Mouse (Mus musculus): ENCODE measurements around the gene Mfsd4b4. TPM values are rescaled to one million over a fixed set of nuclear protein-coding genes. Genes with fewer than 3 reads are reported as not detected.
"Not testable (repeated sequence)": the region's sequence is repeated elsewhere in the genome, so short reads cannot be mapped to it uniquely, and the experiment has no call there.

Gene Mfsd4b4
- polyA plus RNA-seq (2015; fragmentation: Nextera tagmentation; extraction: Ambion mirVana): 3.4 and 3.8 TPM in 2 replicates

DNA sequence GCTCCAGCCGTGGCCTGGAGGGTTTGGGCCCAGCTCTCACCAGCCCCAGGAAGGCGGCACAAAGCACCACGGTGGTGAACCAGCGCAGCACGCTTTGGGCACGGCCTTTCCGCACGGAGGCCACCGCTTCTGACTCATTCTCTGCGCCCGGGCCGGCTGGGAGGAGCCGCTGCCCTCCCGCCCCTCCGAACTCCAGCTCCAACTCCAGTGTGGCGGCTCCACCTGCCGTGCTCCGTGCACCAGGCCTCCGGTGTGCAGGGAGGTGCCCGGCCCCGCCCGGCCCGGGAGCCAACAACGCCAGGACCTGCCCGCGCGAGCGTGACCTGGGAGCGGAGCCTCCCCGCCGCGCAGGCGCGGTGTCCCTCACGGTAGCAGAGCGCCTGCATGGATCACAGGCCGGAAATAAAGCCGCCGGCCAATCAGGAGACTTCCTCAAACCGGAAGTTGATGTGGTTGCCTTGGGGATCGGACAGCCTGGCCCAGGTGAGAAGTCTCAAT, at the start of gene Mfsd4b4:
Mfsd4b4 (minus strand) TSS at position 365 of the 498 bp plus-strand sequence.
- Histone ChIP-seq H3K9ac (peak within 1 kb of the TSS; percentile 81), H3K4me1 (peaks cover 14% of the 10 kb centered on the region), H3K36me3 (ENCODE audit: poor library complexity, severe bottlenecking) (no peaks in the 10 kb centered on the region), H3K9me3 (replicated peaks) (no peaks in the 10 kb centered on the region), H3K27ac (peak within 1 kb of the TSS; percentile 41; the same call in 1 of the 2 replicates), H3K4me2 (peak within 1 kb of the TSS; percentile 85), H3K4me3 (peak within 1 kb of the TSS; percentile 68), H3K27me3 (no peaks in the 10 kb centered on the region)
- WGBS: under 1% methylated on average over 41 of the region's 41 CpGs
- ATAC-seq: peak; percentile 99

DNA sequence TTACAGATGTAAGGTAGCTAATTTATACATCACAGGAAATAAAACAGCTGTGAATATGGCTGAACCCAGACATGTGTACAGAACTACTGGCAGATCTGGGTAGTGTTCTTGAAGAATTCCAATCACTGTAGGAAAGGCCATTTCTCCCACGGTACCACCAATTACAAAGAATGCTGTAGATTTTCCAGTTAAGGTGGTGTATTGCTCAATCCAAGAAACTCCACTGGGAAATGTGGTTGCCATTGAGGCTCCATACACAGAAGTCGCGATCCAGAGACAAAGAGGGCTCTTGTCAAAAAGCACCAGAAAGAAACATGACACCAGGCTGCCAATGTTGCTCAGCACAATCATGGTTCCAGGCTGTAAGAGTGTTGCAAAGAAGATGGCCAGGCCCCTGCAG, 48.2 kb upstream of the Mfsd4b4 start:
- not testable (repeated sequence) for H3K4me2 ChIP-seq; H3K4me3 ChIP-seq; H3K36me3 ChIP-seq (ENCODE audit: poor library complexity, severe bottlenecking); H3K4me1 ChIP-seq; ATAC-seq; H3K27ac ChIP-seq; H3K9me3 ChIP-seq (replicated peaks); H3K27me3 ChIP-seq; H3K9ac ChIP-seq
- 84% methylated on average over 3 of the region's 3 CpGs for WGBS

DNA sequence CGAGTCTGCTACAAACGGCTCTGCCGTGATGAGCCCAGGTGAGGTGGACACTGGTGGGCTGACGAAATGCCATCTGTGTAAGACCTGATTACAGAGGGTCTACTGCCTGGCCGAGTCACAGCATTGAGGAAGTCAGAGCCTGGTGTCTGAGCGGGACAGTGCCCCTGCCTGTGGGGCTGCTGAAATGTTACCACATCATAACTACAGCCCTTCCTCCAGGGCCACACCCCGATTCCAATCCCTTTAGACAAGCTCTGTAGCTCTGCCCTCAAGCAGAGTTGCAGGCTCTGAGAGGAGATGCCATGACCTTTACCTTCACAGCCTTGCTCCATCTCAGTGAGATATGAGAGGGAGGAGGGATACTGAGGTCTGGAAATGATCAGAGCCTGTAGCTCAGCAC, 37.5 kb upstream of the Mfsd4b4 start:
- Histone ChIP-seq H3K9ac (no peak overlapping the region), H3K27ac (no peak overlapping the region), H3K9me3 (replicated peaks) (no peaks in the 10 kb centered on the region), H3K4me2 (no peak overlapping the region), H3K4me1 (no peaks in the 10 kb centered on the region), H3K4me3 (no peak overlapping the region), H3K36me3 (ENCODE audit: poor library complexity, severe bottlenecking) (no peaks in the 10 kb centered on the region), H3K27me3 (no peaks in the 10 kb centered on the region)
- no peak for ATAC-seq
- WGBS: 84% methylated on average over 7 of the region's 7 CpGs

DNA sequence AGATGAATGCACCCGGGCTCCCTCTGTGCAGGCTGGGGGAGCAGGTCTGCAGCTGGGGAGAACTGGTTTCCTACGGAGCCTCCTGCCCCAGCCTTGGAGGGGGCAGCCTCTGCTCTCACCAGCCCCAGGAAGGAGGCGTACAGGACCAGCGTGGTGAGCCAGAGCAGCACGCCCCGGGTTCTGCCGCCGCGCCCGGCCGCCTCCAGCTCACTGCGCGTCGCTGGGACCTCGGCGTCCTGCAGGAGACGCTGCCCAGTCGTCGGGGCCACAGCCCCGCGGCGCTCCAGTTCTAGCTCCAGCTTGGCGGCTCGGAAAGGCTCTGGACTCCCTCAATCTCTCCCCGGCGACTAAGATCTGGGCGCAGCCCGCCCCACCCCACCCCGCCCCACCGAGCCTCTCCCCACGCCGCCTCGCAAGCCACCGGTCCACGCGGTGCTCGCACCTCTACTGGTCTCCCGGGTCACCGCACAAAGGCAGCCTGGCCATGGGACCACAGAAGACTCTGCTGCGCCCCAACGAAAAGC, 27.6 kb upstream of the Mfsd4b4 start, which contains the start of gene Mfsd4b2:
Mfsd4b2 (minus strand) TSS at position 308 of the 524 bp plus-strand sequence.
- peak within 1 kb of the TSS; percentile 44 for H3K4me3 ChIP-seq

DNA sequence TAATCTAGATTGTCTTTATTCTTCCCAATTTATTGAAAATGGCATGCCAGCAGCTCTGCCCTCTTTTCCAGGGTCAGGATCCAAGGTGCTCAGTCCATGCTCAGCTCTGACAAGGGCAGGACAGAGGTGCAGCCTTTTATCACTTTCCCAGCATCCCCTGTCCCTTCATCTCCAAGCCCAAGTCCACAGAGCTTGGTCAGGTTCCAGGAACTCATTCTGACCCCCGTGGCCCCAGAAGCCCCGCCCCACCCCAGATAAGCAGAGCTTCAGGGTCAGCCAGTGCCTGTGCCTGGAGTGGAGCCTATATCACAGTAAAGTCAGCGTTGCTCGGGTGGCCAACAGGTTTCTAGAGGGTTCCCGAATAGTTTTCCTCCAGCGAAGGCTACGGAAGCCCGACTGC, 25.5 kb upstream of the Mfsd4b4 start:
- H3K4me1 ChIP-seq; H3K4me2 ChIP-seq; H3K4me3 ChIP-seq; H3K27ac ChIP-seq; H3K36me3 ChIP-seq (ENCODE audit: poor library complexity, severe bottlenecking); H3K9me3 ChIP-seq (replicated peaks); ATAC-seq; H3K9ac ChIP-seq: not testable (repeated sequence)
- peaks cover 22% of the 10 kb centered on the region for H3K27me3 ChIP-seq
- 76% methylated on average over 8 of the region's 8 CpGs for WGBS

More for the DNA sequence above, 27.6 kb upstream of the Mfsd4b4 start, which contains the start of gene Mfsd4b2:
- peak; percentile 45; the same call in 1 of the 2 replicates for ATAC-seq
- Histone ChIP-seq H3K4me1 (0 out of 2 replicates have a peak, but pooled peaks cover 5% of the 10 kb centered on the region), H3K27ac (no peak within 1 kb of the TSS), H3K9ac (peak within 1 kb of the TSS; percentile 66), H3K27me3 (peaks cover 22% of the 10 kb centered on the region), H3K4me2 (peak within 1 kb of the TSS; percentile 78), H3K36me3 (ENCODE audit: poor library complexity, severe bottlenecking) (no peaks in the 10 kb centered on the region), H3K9me3 (replicated peaks) (no peaks in the 10 kb centered on the region)
- under 1% methylated on average over 38 of the region's 41 CpGs for WGBS

DNA sequence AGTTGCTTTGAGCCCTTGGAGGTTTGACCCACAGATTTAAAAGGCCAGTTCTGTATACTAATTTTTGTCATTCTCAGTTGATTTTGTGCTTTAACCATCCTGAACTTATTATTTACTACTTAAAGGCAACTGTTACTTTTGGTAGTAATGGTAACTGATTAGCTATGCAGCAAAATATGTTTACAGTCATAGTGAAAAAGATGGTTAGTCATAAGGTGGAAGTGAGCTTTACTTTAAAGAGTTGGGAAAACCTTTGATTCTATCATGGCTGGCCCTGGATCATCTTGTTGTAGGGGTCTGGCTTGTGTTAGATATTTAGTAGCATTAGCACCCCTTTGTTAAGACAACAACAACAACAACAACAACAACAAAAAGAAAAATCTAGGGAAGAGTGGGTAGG, 13.6 kb upstream of the Mfsd4b4 start:
- no peak for ATAC-seq
- H3K9ac ChIP-seq: no peak overlapping the region
- no peak overlapping the region for H3K27ac ChIP-seq
- H3K36me3 ChIP-seq (ENCODE audit: poor library complexity, severe bottlenecking): no peaks in the 10 kb centered on the region
- no peak overlapping the region for H3K4me2 ChIP-seq
- H3K4me3 ChIP-seq: no peak overlapping the region
- no peaks in the 10 kb centered on the region for H3K27me3 ChIP-seq
- no peaks in the 10 kb centered on the region for H3K9me3 ChIP-seq (replicated peaks)
- no peaks in the 10 kb centered on the region for H3K4me1 ChIP-seq

DNA sequence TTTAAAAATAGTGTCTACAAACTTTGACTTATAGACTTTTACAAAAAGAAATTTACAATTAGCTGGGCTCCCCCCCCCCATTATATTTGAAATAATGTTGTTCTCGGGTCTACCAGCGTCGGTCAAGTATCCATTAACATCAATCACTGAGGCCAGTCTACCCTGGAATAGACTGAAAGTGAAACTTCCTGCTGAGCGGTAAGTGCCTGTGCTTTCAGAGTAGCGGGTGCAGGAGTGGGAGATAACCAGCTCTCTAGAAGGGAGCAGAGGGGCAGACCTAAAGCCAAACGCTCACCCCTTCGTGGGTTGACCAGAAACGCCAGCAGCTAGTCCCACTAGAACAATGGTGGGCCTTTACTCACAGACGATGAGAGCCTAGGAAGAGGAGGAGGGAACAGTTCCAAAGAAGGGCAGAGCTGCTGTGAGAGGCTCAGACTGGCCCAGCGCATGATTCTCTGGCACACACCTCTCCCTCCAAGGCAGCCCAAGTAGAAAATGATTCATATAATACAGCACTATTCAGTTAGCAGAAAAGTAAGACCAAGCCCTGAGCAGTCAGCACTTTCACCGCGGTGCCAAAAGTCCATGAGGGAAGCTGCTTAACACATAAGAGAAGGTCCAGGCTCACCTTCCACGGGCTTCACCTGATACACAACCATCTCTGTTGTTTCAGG, 9.9 kb upstream of the Mfsd4b4 start:
- H3K9ac ChIP-seq: no peak overlapping the region
- no peak overlapping the region for H3K4me2 ChIP-seq
- no peak overlapping the region for H3K4me3 ChIP-seq
- H3K36me3 ChIP-seq (ENCODE audit: poor library complexity, severe bottlenecking): no peaks in the 10 kb centered on the region
- ATAC-seq: no peak
- H3K9me3 ChIP-seq (replicated peaks): no peaks in the 10 kb centered on the region
- no peak overlapping the region for H3K27ac ChIP-seq
- no peaks in the 10 kb centered on the region for H3K4me1 ChIP-seq
- WGBS: 72% methylated on average over 13 of the region's 13 CpGs
- H3K27me3 ChIP-seq: no peaks in the 10 kb centered on the region

DNA sequence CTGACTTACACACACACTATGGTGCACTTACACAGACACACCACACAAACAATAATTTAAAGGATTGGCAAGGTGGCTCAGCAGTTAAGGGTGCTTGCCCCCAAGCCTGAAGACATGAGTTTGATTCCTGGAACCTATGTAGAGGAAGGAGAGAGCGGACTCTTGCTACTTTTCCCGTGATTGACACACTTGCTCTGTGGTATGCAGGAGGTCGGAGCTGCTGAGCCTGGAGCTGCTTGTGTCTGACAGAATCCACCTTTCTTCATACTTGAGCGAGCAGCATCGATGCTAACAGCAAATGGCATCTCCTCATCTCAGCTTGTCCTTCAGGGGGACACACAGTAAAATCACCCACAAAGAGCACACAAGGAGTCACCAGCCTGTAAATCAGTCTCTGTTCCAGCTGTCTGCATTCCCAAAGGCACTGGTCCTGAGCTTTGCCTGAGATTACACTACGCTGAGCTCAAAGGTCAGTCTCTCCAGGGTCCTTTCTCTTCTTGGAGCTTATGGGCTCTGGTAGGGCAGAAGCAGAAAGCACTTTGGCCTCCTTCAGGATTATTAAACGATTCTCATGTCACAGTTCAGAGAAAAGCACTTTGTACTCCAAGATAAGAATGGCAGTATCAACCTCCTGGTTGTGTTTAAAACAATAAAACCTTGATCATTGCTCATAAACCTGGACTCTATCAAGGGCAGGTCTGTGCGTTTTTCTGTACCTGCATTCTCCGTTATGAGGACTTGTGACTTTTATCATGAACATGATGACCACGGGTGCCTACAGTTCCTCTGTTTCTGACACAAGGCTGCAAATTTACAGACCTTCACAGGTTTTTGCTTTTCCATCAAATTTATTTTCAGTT, 8.0 kb upstream of the Mfsd4b4 start:
- Histone ChIP-seq H3K4me1 (no peaks in the 10 kb centered on the region), H3K27ac (no peak overlapping the region), H3K9ac (no peak overlapping the region), H3K4me2 (no peak overlapping the region), H3K27me3 (no peaks in the 10 kb centered on the region), H3K9me3 (replicated peaks) (no peaks in the 10 kb centered on the region), H3K4me3 (no peak overlapping the region), H3K36me3 (ENCODE audit: poor library complexity, severe bottlenecking) (no peaks in the 10 kb centered on the region)
- no peak for ATAC-seq
- 83% methylated on average over 10 of the region's 10 CpGs for WGBS

DNA sequence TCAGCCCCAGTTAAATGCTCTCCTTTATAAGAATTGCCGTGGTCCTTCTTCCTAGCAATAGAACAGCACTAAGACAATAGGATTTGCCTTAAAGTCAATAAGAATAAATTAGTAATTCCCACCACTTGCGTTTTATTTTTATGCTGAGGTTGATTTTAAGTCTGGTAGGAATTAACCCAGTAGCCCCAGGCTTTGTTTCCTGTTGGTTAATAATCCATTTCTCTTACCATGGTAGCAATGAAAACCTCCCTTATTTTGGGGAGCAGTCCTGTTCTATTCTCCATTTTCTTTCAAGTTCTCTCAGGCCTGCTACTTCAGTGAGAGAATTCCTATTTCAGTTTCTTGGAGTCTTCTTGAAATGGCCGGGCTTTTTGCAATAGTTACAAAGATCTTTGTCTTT, 5.2 kb upstream of the Mfsd4b4 start:
- no peak overlapping the region for H3K27ac ChIP-seq
- H3K4me1 ChIP-seq: peaks cover 4% of the 10 kb centered on the region; the same call in 1 of the 2 replicates
- H3K4me3 ChIP-seq: no peak overlapping the region
- WGBS: 71% methylated on average over 3 of the region's 3 CpGs
- no peaks in the 10 kb centered on the region for H3K27me3 ChIP-seq
- H3K36me3 ChIP-seq (ENCODE audit: poor library complexity, severe bottlenecking): no peaks in the 10 kb centered on the region
- no peak overlapping the region for H3K4me2 ChIP-seq
- ATAC-seq: no peak
- H3K9ac ChIP-seq: no peak overlapping the region
- H3K9me3 ChIP-seq (replicated peaks): no peaks in the 10 kb centered on the region

DNA sequence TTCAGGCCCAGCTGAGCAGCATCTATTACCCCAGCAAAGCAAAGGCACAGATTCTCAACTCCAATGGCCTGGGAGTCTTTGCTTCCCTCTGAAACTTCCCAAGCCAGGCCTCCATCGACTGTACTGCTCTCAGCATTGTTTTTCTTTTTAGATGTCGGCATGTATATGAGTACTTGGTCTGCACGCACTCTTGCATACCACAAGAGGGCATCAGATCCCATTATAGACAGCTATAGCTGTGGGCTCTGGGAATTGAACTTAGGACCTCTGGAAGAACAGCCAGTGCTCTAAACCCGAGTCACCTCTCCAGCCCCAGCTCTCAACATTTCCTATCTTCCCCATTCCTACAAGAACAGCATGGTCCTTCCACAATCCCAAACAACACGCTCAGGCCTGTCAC, 2.5 kb downstream of the Mfsd4b4 start:
- ATAC-seq: no peak
- Histone ChIP-seq H3K9me3 (replicated peaks) (no peaks in the 10 kb centered on the region), H3K36me3 (ENCODE audit: poor library complexity, severe bottlenecking) (peaks cover 6% of the 10 kb centered on the region), H3K4me1 (peaks cover 14% of the 10 kb centered on the region), H3K4me2 (no peak overlapping the region), H3K27ac (no peak overlapping the region), H3K27me3 (no peaks in the 10 kb centered on the region), H3K9ac (no peak overlapping the region), H3K4me3 (no peak overlapping the region)
- 89% methylated on average over 5 of the region's 5 CpGs for WGBS

DNA sequence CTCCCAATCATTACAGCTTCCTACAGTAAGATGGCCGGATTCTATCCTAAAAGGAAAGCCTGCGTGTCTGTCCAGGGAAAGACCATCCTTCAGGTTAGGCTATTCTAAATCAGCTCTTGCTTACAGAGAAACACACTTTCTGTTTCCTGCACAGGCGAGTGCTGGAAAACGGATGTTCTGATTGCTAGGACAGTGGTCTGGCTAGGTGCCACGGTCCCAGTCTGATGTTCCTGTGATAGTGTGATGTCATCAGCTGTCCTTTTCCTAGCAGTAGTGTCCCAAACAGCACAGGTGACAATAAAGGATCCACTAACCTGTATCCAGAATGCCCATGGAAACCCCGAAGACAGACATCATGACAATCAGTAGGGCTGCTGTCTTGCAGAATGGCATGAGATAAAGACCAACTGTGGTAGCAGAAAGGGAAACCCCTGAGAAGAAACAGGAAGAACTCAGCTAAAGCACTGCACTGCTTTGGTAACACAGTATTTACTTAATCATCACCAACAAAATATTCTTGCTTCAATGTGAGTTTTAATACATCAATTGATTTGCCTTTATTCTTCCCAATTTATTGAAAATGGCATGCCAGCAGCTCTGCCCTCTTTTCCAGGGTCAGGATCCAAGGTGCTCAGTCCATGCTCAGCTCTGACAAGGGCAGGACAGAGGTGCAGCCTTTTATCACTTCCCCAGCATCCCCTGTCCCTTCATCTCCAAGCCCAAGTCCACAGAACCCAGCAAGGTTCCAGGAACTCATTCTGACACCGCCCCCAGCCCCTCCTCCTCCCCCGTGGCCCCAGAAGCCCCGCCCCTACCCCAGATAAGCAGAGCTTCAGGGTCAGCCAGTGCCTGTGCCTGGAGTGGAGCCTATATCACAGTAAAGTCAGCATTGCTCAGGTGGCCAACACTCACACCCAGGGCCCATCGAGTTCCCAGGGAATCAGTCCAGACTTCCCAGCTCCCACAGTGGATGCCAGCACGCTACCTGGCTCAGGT, 5.0 kb downstream of the Mfsd4b4 start:
- ATAC-seq: no peak

More for the DNA sequence above, 5.0 kb downstream of the Mfsd4b4 start:
- 75% methylated on average over 11 of the region's 11 CpGs for WGBS
- peaks cover 11% of the 10 kb centered on the region for H3K36me3 ChIP-seq (ENCODE audit: poor library complexity, severe bottlenecking)
- H3K9ac ChIP-seq: no peak overlapping the region
- no peak overlapping the region for H3K4me2 ChIP-seq
- peaks cover 10% of the 10 kb centered on the region for H3K4me1 ChIP-seq
- H3K27ac ChIP-seq: no peak overlapping the region
- no peaks in the 10 kb centered on the region for H3K9me3 ChIP-seq (replicated peaks)
- H3K4me3 ChIP-seq: no peak overlapping the region
- no peaks in the 10 kb centered on the region for H3K27me3 ChIP-seq
